Mouse (Mus musculus): ENCODE data around the gene Ubac1. TPM values are rescaled to one million over a fixed set of nuclear protein-coding genes. Genes with fewer than 3 reads are reported as not detected.

The Ubac1 gene
- total and polyA plus RNA-seq, 3 experiments: 79.1 to 88.5 TPM; not detected in 1

- no peak for TF ChIP-seq E2F4 (IDR thresholded peaks at IDR 0.05; ENCODE audit: borderline replicate concordance, low read depth, low read length)
- no peak for TF ChIP-seq ETS1 (IDR thresholded peaks at IDR 0.05; ENCODE audit: low read depth, low read length)
- TF ChIP-seq MXI1 (IDR thresholded peaks at IDR 0.05; ENCODE audit: low read depth, low read length): no peak; the same call in 1 of the 2 replicates
- TF ChIP-seq POLR2A (IDR thresholded peaks at IDR 0.05; ENCODE audit: control insufficient read depth in 1 of 2, insufficient read depth in 1 of 2, low read depth in 1 of 2, low read length in 2 of 2, poor library complexity in 1 of 2): 0 out of 4 replicates have a peak, but pooled peaks of 1 of the 2 experiments have one; percentile 64
- no peak; the same call in 1 of the 2 replicates for TF ChIP-seq TCF12 (IDR thresholded peaks at IDR 0.05; ENCODE audit: low read depth, low read length)
- TF ChIP-seq USF1 (IDR thresholded peaks at IDR 0.05; ENCODE audit: low read depth, low read length): no peak
- no peak for TF ChIP-seq TAL1 (IDR thresholded peaks at IDR 0.05; ENCODE audit: low read length)
- TF ChIP-seq MEF2A (IDR thresholded peaks at IDR 0.05; ENCODE audit: extremely low read depth, insufficient replicate concordance, low read depth, low read length, poor library complexity, severe bottlenecking): no peak
- TF ChIP-seq RCOR1 (IDR thresholded peaks at IDR 0.05; ENCODE audit: low read depth, low read length): no peak
- no peak for TF ChIP-seq RAD21 (IDR thresholded peaks at IDR 0.05; ENCODE audit: low read depth, low read length)
- TF ChIP-seq NELFE (IDR thresholded peaks at IDR 0.05; ENCODE audit: low read depth, low read length): no peak
These were observed 610 bp downstream of the Ubac1 start (continued) for GRCm38 (mm10) chr2:26020714-26021560.

- Histone ChIP-seq H3K79me2 (ENCODE audit: control insufficient read depth, insufficient read depth, low read length, poor library complexity) (peaks cover 20% of the 10 kb centered on the region), H3K4me3 (ENCODE audit: control insufficient read depth in 1 of 2, insufficient read depth in 1 of 2, low read depth in 2 of 2, low read length in 2 of 2) (no peak overlapping the region; a peak in 1 of 4 replicates), H3K27ac (ENCODE audit: control insufficient read depth, low read depth, low read length) (no peak overlapping the region), H3K27me3 (ENCODE audit: control insufficient read depth in 1 of 2, insufficient read depth in 2 of 2, low read length in 2 of 2) (no peaks in the 10 kb centered on the region), H3K9ac (ENCODE audit: control insufficient read depth, low read depth, low read length, poor library complexity, severe bottlenecking) (no peak overlapping the region), H3K36me3 (ENCODE audit: control insufficient read depth in 1 of 2, insufficient read depth in 2 of 2, low read length in 2 of 2) (peaks cover 0 to 23% of the 10 kb centered on the region in 2 experiments; a peak in 2 of 4 replicates), H3K4me1 (ENCODE audit: control insufficient read depth in 1 of 2, insufficient read depth in 2 of 2, low read length in 2 of 2) (peaks cover 7 to 23% of the 10 kb centered on the region in 2 experiments), H3K9me3 (replicated peaks; ENCODE audit: insufficient read depth, low read length) (no peaks in the 10 kb centered on the region)
- TF ChIP-seq POLR2AphosphoS5 (IDR thresholded peaks at IDR 0.05; ENCODE audit: borderline replicate concordance, low read depth, low read length) (no peak), HCFC1 (IDR thresholded peaks at IDR 0.05; ENCODE audit: low read depth, low read length) (no peak), POLR2A (IDR thresholded peaks at IDR 0.05; ENCODE audit: control insufficient read depth in 1 of 2, insufficient read depth in 1 of 2, low read depth in 1 of 2, low read length in 2 of 2, poor library complexity in 1 of 2) (no peak), RAD21 (IDR thresholded peaks at IDR 0.05; ENCODE audit: low read depth, low read length) (no peak), MEF2A (IDR thresholded peaks at IDR 0.05; ENCODE audit: extremely low read depth, insufficient replicate concordance, low read depth, low read length, poor library complexity, severe bottlenecking) (no peak), TBP (IDR thresholded peaks at IDR 0.05; ENCODE audit: low read depth, low read length) (no peak), CHD2 (IDR thresholded peaks at IDR 0.05; ENCODE audit: low read length) (no peak), NELFE (IDR thresholded peaks at IDR 0.05; ENCODE audit: low read depth, low read length) (no peak), CTCF (IDR thresholded peaks at IDR 0.05 in 2 of 3, conservative IDR thresholded peaks at IDR 0.05 in 1 of 3; ENCODE audit: control insufficient read depth in 1 of 3, insufficient read depth in 1 of 3, low read depth in 2 of 3, low read length in 3 of 3, poor library complexity in 1 of 3, severe bottlenecking in 1 of 3) (no peak), ZNF384 (IDR thresholded peaks at IDR 0.05; ENCODE audit: low read depth, low read length) (no peak), MYB (IDR thresholded peaks at IDR 0.05; ENCODE audit: low read depth, low read length) (no peak), SMC3 (IDR thresholded peaks at IDR 0.05; ENCODE audit: low read depth, low read length) (no peak), NRF1 (IDR thresholded peaks at IDR 0.05; ENCODE audit: insufficient read depth, low read depth, low read length, poor library complexity, severe bottlenecking) (no peak), MYC (IDR thresholded peaks at IDR 0.05; ENCODE audit: low read depth, low read length) (no peak), GATA1 (IDR thresholded peaks at IDR 0.05; ENCODE audit: low read depth, low read length) (no peak), SIN3A (IDR thresholded peaks at IDR 0.05; ENCODE audit: low read length) (no peak)
- no peak for DNase-seq (ENCODE audit: low read depth, low spot score)
These were observed 1.6 kb downstream of the Ubac1 start for GRCm38 (mm10) chr2:26019923-26020322.

All from MEL (cell line).